7 mouse cellular contexts compared by ENCODE assay signal in genomic region chr2:127462314-127462713, GRCm38 (mm10). TPM values are rescaled to one million over a fixed set of nuclear protein-coding genes. Genes with fewer than 3 reads are reported as not detected.
DNase-seq lines count a peak whose midpoint lies in the region; ATAC-seq lines count a peak whose summit lies in the region.

No protein-coding gene starts in this region.

- peak; percentile 79 for ATAC-seq in cerebellum, adult (ENCODE audit: insufficient number of reproducible peaks, low FRiP score, low TSS enrichment)
- ATAC-seq in forebrain, embryonic 14.5 days: peak; percentile 82
- peak; percentile 78 for ATAC-seq in hindbrain, embryonic 13.5 days (ENCODE audit: low FRiP score)

- H3K27me3 ChIP-seq in forebrain, embryonic 14.5 days (replicated peaks; ENCODE audit: control insufficient read depth, insufficient read depth, low read length): no peaks in the 10 kb centered on the region
- H3K27me3 ChIP-seq in hindbrain, embryonic 13.5 days: peaks cover 9% of the 10 kb centered on the region; the same call in 1 of the 2 replicates

- H3K9me3 ChIP-seq in forebrain, embryonic 14.5 days (replicated peaks; ENCODE audit: control insufficient read depth, low read length): no peaks in the 10 kb centered on the region
- no peaks in the 10 kb centered on the region for H3K9me3 ChIP-seq in hindbrain, embryonic 13.5 days

- 14% methylated on average over 8 of the region's 8 CpGs for WGBS in forebrain, embryonic 14.5 days
- WGBS in hindbrain, embryonic 13.5 days: 9% methylated on average over 8 of the region's 8 CpGs

- H3K36me3 ChIP-seq in forebrain, embryonic 14.5 days (ENCODE audit: control insufficient read depth, insufficient read depth, low read length): no peaks in the 10 kb centered on the region
- H3K36me3 ChIP-seq in hindbrain, embryonic 13.5 days: no peaks in the 10 kb centered on the region

- peak; percentile 75 for DNase-seq in R1 (ENCODE audit: low read depth, low spot score)
- peak; percentile 83 for DNase-seq in forebrain, embryonic 14.5 days (ENCODE audit: low spot score)
- peak; percentile 67 to 74 for DNase-seq in layer of hippocampus, postnatal 10 days (ENCODE audit: low spot score in 2 of 2)
- peak; percentile 72 for DNase-seq in lung, postnatal 36 days
- peak; percentile 64 for DNase-seq in retina, postnatal 7 days (ENCODE audit: low read depth, low spot score)

- no peaks in the 10 kb centered on the region for H3K4me1 ChIP-seq in forebrain, embryonic 14.5 days (ENCODE audit: control insufficient read depth, insufficient read depth, low read length)
- peaks cover 4% of the 10 kb centered on the region; the same call in 1 of the 2 replicates for H3K4me1 ChIP-seq in hindbrain, embryonic 13.5 days (replicated peaks)

- H3K9ac ChIP-seq in forebrain, embryonic 14.5 days (ENCODE audit: low read length): no peak overlapping the region
- H3K9ac ChIP-seq in hindbrain, embryonic 13.5 days: no peak overlapping the region

- no peak overlapping the region for H3K4me2 ChIP-seq in forebrain, embryonic 14.5 days (ENCODE audit: low read length)
- H3K4me2 ChIP-seq in hindbrain, embryonic 13.5 days: no peak overlapping the region

- H3K27ac ChIP-seq in forebrain, embryonic 14.5 days (ENCODE audit: low read depth, low read length): no peak overlapping the region
- no peak overlapping the region for H3K27ac ChIP-seq in hindbrain, embryonic 13.5 days

- H3K4me3 ChIP-seq in forebrain, embryonic 14.5 days (ENCODE audit: low read depth, low read length): no peak overlapping the region
- no peak overlapping the region for H3K4me3 ChIP-seq in hindbrain, embryonic 13.5 days

RNA-seq across cellular contexts. Expression of gene Fahd2a, which starts 17.9 kb away (rescaled TPM):
- polyA plus RNA-seq in forebrain, embryonic 14.5 days (2014; fragmentation: Nextera tagmentation; extraction: Ambion mirVana): 32.1 and 32.8 TPM in 2 replicates
- polyA plus RNA-seq in hindbrain, embryonic 13.5 days (2015; fragmentation: Nextera tagmentation; extraction: Ambion mirVana): 33.3 and 37.1 TPM in 2 replicates
- total RNA-seq in layer of hippocampus, postnatal 10 days (2021): 10 to 100 TPM; 11.5 to 17.6 TPM

RNA-seq across cellular contexts. Expression of gene Gpat2, which starts 37.3 kb away (rescaled TPM):
- 0.21 TPM in 1 of 2 replicates, not detected in the other for polyA plus RNA-seq in forebrain, embryonic 14.5 days (2014; fragmentation: Nextera tagmentation; extraction: Ambion mirVana)
- polyA plus RNA-seq in hindbrain, embryonic 13.5 days (2015; fragmentation: Nextera tagmentation; extraction: Ambion mirVana): 0.09 and 0.12 TPM in 2 replicates
- total RNA-seq in layer of hippocampus, postnatal 10 days (2021): not detected

RNA-seq across cellular contexts. Expression of gene Kcnip3, which starts 59.6 kb away (rescaled TPM):
- 13.8 and 15.1 TPM in 2 replicates for polyA plus RNA-seq in forebrain, embryonic 14.5 days (2014; fragmentation: Nextera tagmentation; extraction: Ambion mirVana)
- 3.6 and 4.8 TPM in 2 replicates for polyA plus RNA-seq in hindbrain, embryonic 13.5 days (2015; fragmentation: Nextera tagmentation; extraction: Ambion mirVana)
- 10 to 100 TPM; 53.9 to 57.9 TPM for total RNA-seq in layer of hippocampus, postnatal 10 days (2021)
